Mouse (Mus musculus): ENCODE results near the gene Rpl41. TPM values are rescaled to one million over a fixed set of nuclear protein-coding genes. Genes with fewer than 3 reads are reported as not detected.

Rpl41 gene
- polyA plus RNA-seq, 1 experiment from 2014 or later = 4,536 TPM

GRCm38 (mm10) chr10:128583644-128584043 lies 34.5 kb upstream of the Rpl41 start:
- peak; percentile 70 for DNase-seq (ENCODE audit: low spot score)
- Histone ChIP-seq H3K4me2 (ENCODE audit: low read length) (peak overlapping the region; percentile 8; the same call in 1 of the 2 replicates), H3K4me1 (replicated peaks; ENCODE audit: insufficient read depth, low read length) (peaks cover 3% of the 10 kb centered on the region; the same call in 1 of the 2 replicates), H3K27me3 (ENCODE audit: insufficient read depth, low read length) (no peaks in the 10 kb centered on the region), H3K27ac (no peak overlapping the region), H3K9ac (ENCODE audit: low read depth, low read length) (0 out of 2 replicates have a peak overlapping the region, but pooled peaks have one; percentile 20), H3K9me3 (replicated peaks; ENCODE audit: low read length) (no peaks in the 10 kb centered on the region), H3K36me3 (ENCODE audit: insufficient read depth, low read length) (no peaks in the 10 kb centered on the region), H3K4me3 (replicated peaks; ENCODE audit: low read depth, low read length) (no peak overlapping the region)
- WGBS = 20% methylated on average over 7 of the region's 7 CpGs
- peak; percentile 79 for ATAC-seq (replicated peaks; ENCODE audit: low FRiP score, low read depth)
- TF ChIP-seq CTCF (IDR thresholded peaks at IDR 0.05; ENCODE audit: low read depth) = no peak

- DNase-seq (ENCODE audit: low spot score) = no peak
- H3K4me1 ChIP-seq (replicated peaks; ENCODE audit: insufficient read depth, low read length) = no peaks in the 10 kb centered on the region; the same call in 1 of the 2 replicates
- WGBS = 80% methylated on average over 4 of the region's 4 CpGs
- no peak overlapping the region for H3K4me3 ChIP-seq (replicated peaks; ENCODE audit: low read depth, low read length)
- TF ChIP-seq CTCF (IDR thresholded peaks at IDR 0.05; ENCODE audit: low read depth) = no peak
- H3K9me3 ChIP-seq (replicated peaks; ENCODE audit: low read length) = no peaks in the 10 kb centered on the region
- H3K9ac ChIP-seq (ENCODE audit: low read depth, low read length) = no peak overlapping the region
- H3K4me2 ChIP-seq (ENCODE audit: low read length) = no peak overlapping the region
- H3K27ac ChIP-seq = no peak overlapping the region
- peaks cover 7% of the 10 kb centered on the region; the same call in 1 of the 2 replicates for H3K36me3 ChIP-seq (ENCODE audit: insufficient read depth, low read length)
- no peak for ATAC-seq (replicated peaks; ENCODE audit: low FRiP score, low read depth)
- no peaks in the 10 kb centered on the region for H3K27me3 ChIP-seq (ENCODE audit: insufficient read depth, low read length)
These were observed 30.6 kb upstream of the Rpl41 start for GRCm38 (mm10) chr10:128579731-128580130.

GRCm38 (mm10) chr10:128579298-128579697 lies 30.2 kb upstream of the Rpl41 start:
- 77% methylated on average over 3 of the region's 3 CpGs for WGBS
- Histone ChIP-seq H3K27ac (no peak overlapping the region), H3K9me3 (replicated peaks; ENCODE audit: low read length) (no peaks in the 10 kb centered on the region), H3K36me3 (ENCODE audit: insufficient read depth, low read length) (peaks cover 7% of the 10 kb centered on the region; the same call in 1 of the 2 replicates), H3K27me3 (ENCODE audit: insufficient read depth, low read length) (no peaks in the 10 kb centered on the region), H3K4me1 (replicated peaks; ENCODE audit: insufficient read depth, low read length) (no peaks in the 10 kb centered on the region; the same call in 1 of the 2 replicates), H3K9ac (ENCODE audit: low read depth, low read length) (no peak overlapping the region), H3K4me3 (replicated peaks; ENCODE audit: low read depth, low read length) (no peak overlapping the region), H3K4me2 (ENCODE audit: low read length) (no peak overlapping the region)
- DNase-seq (ENCODE audit: low spot score) (no peak), ATAC-seq (replicated peaks; ENCODE audit: low FRiP score, low read depth) (no peak)
- TF ChIP-seq CTCF (IDR thresholded peaks at IDR 0.05; ENCODE audit: low read depth) = no peak

- DNase-seq (ENCODE audit: low spot score) (no peak), ATAC-seq (replicated peaks; ENCODE audit: low FRiP score, low read depth) (no peak)
- no peak for TF ChIP-seq CTCF (IDR thresholded peaks at IDR 0.05; ENCODE audit: low read depth)
- Histone ChIP-seq H3K27me3 (ENCODE audit: insufficient read depth, low read length) (no peaks in the 10 kb centered on the region), H3K36me3 (ENCODE audit: insufficient read depth, low read length) (peaks cover 7% of the 10 kb centered on the region; the same call in 1 of the 2 replicates), H3K4me1 (replicated peaks; ENCODE audit: insufficient read depth, low read length) (no peaks in the 10 kb centered on the region), H3K27ac (no peak overlapping the region), H3K4me2 (ENCODE audit: low read length) (no peak overlapping the region), H3K9me3 (replicated peaks; ENCODE audit: low read length) (no peaks in the 10 kb centered on the region), H3K4me3 (replicated peaks; ENCODE audit: low read depth, low read length) (no peak overlapping the region), H3K9ac (ENCODE audit: low read depth, low read length) (no peak overlapping the region)
- WGBS = 67% methylated on average over 11 of the region's 11 CpGs
These were observed 29.2 kb upstream of the Rpl41 start for GRCm38 (mm10) chr10:128578330-128578729.

- DNase-seq (ENCODE audit: low spot score) (no peak), ATAC-seq (replicated peaks; ENCODE audit: low FRiP score, low read depth) (no peak)
- peak; percentile 50 for TF ChIP-seq CTCF (IDR thresholded peaks at IDR 0.05; ENCODE audit: low read depth)
- Histone ChIP-seq H3K4me1 (replicated peaks; ENCODE audit: insufficient read depth, low read length) (no peaks in the 10 kb centered on the region), H3K27me3 (ENCODE audit: insufficient read depth, low read length) (no peaks in the 10 kb centered on the region), H3K4me2 (ENCODE audit: low read length) (no peak overlapping the region), H3K9ac (ENCODE audit: low read depth, low read length) (no peak overlapping the region), H3K36me3 (ENCODE audit: insufficient read depth, low read length) (peaks cover 10% of the 10 kb centered on the region; the same call in 1 of the 2 replicates), H3K4me3 (replicated peaks; ENCODE audit: low read depth, low read length) (no peak overlapping the region), H3K27ac (no peak overlapping the region), H3K9me3 (replicated peaks; ENCODE audit: low read length) (no peaks in the 10 kb centered on the region)
- 93% methylated on average over 2 of the region's 2 CpGs for WGBS
These were observed 26.0 kb upstream of the Rpl41 start for GRCm38 (mm10) chr10:128575063-128575462.

DNA sequence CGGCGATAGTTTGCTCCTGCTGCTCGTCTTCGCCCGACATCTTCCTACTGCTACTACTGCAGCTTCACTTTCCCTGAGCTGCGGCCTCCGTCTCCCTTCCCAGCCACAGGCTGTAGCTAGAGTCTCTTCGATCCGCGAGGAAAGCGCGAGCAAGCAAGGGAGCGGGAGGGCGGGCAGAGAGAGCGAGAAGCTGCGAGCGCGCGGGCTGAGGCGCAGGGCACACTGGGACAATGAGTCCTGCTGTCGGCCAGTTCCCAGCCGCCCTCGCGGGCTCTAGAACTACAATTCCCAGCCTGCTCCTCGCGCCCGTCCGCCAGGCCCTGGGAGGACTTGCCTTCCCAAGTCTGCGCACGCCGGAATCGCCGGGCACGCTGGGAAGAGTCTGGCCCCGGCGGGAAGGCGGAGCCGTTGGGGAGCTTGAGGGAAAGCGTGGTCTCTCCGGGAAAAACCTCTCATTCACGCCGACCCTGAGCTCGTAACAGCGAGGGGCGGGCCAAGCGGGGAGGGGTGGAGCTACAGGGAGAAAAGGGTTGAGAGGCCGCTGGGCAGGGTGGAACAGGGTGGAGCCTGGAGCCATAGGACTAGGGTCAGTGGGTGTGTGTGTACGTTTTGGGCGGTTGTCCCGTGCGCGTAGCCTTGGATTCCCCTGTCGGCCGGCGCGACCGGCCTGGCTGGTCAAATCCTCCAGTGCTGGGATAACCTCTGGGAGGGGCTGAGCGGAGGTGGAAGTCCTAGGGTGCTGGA lies 16.9 kb upstream of the Rpl41 start, which contains the start of gene Pa2g4:
Pa2g4 (minus strand) TSS at position 200 of the 744 bp plus-strand sequence.
- Histone ChIP-seq H3K9ac (ENCODE audit: low read depth, low read length) (peak within 1 kb of the TSS; percentile 80), H3K4me3 (replicated peaks; ENCODE audit: low read depth, low read length) (peak within 1 kb of the TSS; percentile 69), H3K4me2 (ENCODE audit: low read length) (peak within 1 kb of the TSS; percentile 86), H3K36me3 (ENCODE audit: insufficient read depth, low read length) (peaks cover 18% of the 10 kb centered on the region; the same call in 1 of the 2 replicates), H3K4me1 (replicated peaks; ENCODE audit: insufficient read depth, low read length) (0 out of 2 replicates have a peak, but pooled peaks cover 8% of the 10 kb centered on the region), H3K27me3 (ENCODE audit: insufficient read depth, low read length) (no peaks in the 10 kb centered on the region), H3K27ac (peak within 1 kb of the TSS; percentile 79), H3K9me3 (replicated peaks; ENCODE audit: low read length) (no peaks in the 10 kb centered on the region)
- under 1% methylated on average over 58 of the region's 58 CpGs for WGBS
- peak; percentile 11 for TF ChIP-seq CTCF (IDR thresholded peaks at IDR 0.05; ENCODE audit: low read depth)
- ATAC-seq (replicated peaks; ENCODE audit: low FRiP score, low read depth) (peak; percentile 98), DNase-seq (ENCODE audit: low spot score) (peak; percentile 99)
